8 mouse cellular contexts compared by ENCODE assay signal in the genomic region with DNA sequence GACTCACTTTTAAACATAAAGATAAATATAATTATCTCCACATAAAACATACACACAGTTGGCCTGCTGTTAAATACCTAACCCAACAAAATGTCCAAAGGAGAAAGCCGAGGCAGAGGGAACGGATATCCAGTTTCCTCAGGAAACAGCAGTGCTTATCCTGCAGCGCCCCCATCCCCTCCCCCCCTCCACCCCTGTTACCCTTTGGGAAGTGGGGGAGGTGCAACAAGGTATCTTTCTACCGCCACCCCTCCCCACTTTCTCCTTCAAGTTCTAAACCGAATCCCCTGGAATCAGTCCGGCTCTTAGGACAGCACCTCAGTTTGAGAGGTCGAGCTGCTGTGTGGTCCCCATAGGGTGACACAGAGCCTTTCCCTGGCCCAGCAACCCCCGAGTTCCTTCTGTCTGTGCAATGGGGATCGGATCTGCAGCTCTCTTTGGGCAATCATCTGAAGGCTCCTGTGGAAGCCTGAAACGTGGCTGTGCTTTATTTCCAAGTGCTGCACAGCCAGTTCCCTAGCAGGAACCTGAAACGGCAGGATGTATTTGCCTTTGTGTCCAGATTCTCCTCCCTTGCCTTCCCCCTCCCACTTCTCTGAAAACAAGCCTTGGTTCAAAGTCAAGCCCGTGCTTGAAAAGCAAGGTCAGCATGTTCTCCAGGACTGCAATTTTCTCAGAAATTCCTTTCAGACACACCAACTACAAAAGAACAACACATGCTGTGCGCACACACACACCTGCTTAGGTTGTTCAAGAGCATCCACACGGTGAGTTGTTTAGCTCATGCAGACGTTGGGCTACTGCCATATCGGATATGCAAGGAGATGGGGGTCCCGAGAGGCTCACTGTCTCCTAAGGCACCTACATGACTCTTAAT. TPM values are rescaled to one million over a fixed set of nuclear protein-coding genes. Genes with fewer than 3 reads are reported as not detected.
DNase-seq lines count a peak whose midpoint lies in the region; ATAC-seq and TF ChIP-seq lines count a peak whose summit lies in the region.

No protein-coding gene starts in this region.

- peak overlapping the region; percentile 23; the same call in 1 of the 2 replicates for H3K4me2 ChIP-seq in embryonic facial prominence, embryonic 12.5 days (replicated peaks)
- H3K4me2 ChIP-seq in kidney, embryonic 14.5 days (replicated peaks; ENCODE audit: low read depth, low read length): no peak overlapping the region
- no peak overlapping the region for H3K4me2 ChIP-seq in neural tube, embryonic 15.5 days

- H3K27ac ChIP-seq in left cerebral cortex, adult 2 months: peak overlapping the region; percentile 79
- peak overlapping the region; percentile 94 for H3K27ac ChIP-seq in embryonic facial prominence, embryonic 12.5 days
- H3K27ac ChIP-seq in kidney, embryonic 14.5 days (ENCODE audit: low read depth, low read length): peak overlapping the region; percentile 75
- H3K27ac ChIP-seq in neural tube, embryonic 15.5 days (replicated peaks): peak overlapping the region; percentile 24; the same call in 1 of the 2 replicates

- intact Hi-C loops in left cerebral cortex, adult 2 months (cut with DNase I): loop anchor here (5.0 kb wide), 2 partner anchors 92 to 187 kb away; no protein-coding TSS in a partner anchor
- intact Hi-C loops in left cerebral cortex, postnatal 14 days (cut with DNase I): loop anchor here (5.0 kb wide), 1 partner anchor 187 kb away; no protein-coding TSS in a partner anchor

- H3K4me1 ChIP-seq in embryonic facial prominence, embryonic 12.5 days: peaks cover 73% of the 10 kb centered on the region
- peaks cover 22% of the 10 kb centered on the region for H3K4me1 ChIP-seq in kidney, embryonic 14.5 days (ENCODE audit: control insufficient read depth, insufficient read depth, low read length)
- peaks cover 20% of the 10 kb centered on the region for H3K4me1 ChIP-seq in neural tube, embryonic 15.5 days

- no peak for TF ChIP-seq CTCF in left cerebral cortex, adult 2 months (IDR thresholded peaks at IDR 0.05)

- peak overlapping the region; percentile 32 for H3K9ac ChIP-seq in embryonic facial prominence, embryonic 12.5 days
- peak overlapping the region; percentile 28; the same call in 1 of the 2 replicates for H3K9ac ChIP-seq in kidney, embryonic 14.5 days (ENCODE audit: low read depth, low read length)
- no peak overlapping the region for H3K9ac ChIP-seq in neural tube, embryonic 15.5 days (replicated peaks)

- H3K27me3 ChIP-seq in embryonic facial prominence, embryonic 12.5 days: no peaks in the 10 kb centered on the region
- no peaks in the 10 kb centered on the region for H3K27me3 ChIP-seq in kidney, embryonic 14.5 days (ENCODE audit: control insufficient read depth, insufficient read depth, low read length)
- H3K27me3 ChIP-seq in neural tube, embryonic 15.5 days (replicated peaks): no peaks in the 10 kb centered on the region

- H3K36me3 ChIP-seq in embryonic facial prominence, embryonic 12.5 days: peaks cover 23% of the 10 kb centered on the region
- peaks cover 29% of the 10 kb centered on the region for H3K36me3 ChIP-seq in kidney, embryonic 14.5 days (ENCODE audit: control insufficient read depth, insufficient read depth, low read length)
- peaks cover 15% of the 10 kb centered on the region for H3K36me3 ChIP-seq in neural tube, embryonic 15.5 days

- no peaks in the 10 kb centered on the region for H3K9me3 ChIP-seq in embryonic facial prominence, embryonic 12.5 days
- no peaks in the 10 kb centered on the region for H3K9me3 ChIP-seq in kidney, embryonic 14.5 days (ENCODE audit: control insufficient read depth, low read length)
- no peaks in the 10 kb centered on the region for H3K9me3 ChIP-seq in neural tube, embryonic 15.5 days (replicated peaks)

- DNase-seq in left cerebral cortex, adult 2 months (ENCODE audit: extremely low spot score in 1 of 2, low spot score in 2 of 2): no peak
- no peak for DNase-seq in left cerebral cortex, postnatal 14 days (ENCODE audit: low spot score in 2 of 2)
- DNase-seq in frontal cortex, postnatal 10 days (ENCODE audit: low spot score in 2 of 2): no peak

- no peak overlapping the region for H3K4me3 ChIP-seq in left cerebral cortex, adult 2 months
- H3K4me3 ChIP-seq in embryonic facial prominence, embryonic 12.5 days: no peak overlapping the region
- no peak overlapping the region for H3K4me3 ChIP-seq in kidney, embryonic 14.5 days (ENCODE audit: low read length)
- no peak overlapping the region for H3K4me3 ChIP-seq in neural tube, embryonic 15.5 days (replicated peaks)

- WGBS in embryonic facial prominence, embryonic 12.5 days: 14% methylated on average over 17 of the region's 17 CpGs
- WGBS in kidney, embryonic 14.5 days: 32% methylated on average over 17 of the region's 17 CpGs
- 62% methylated on average over 17 of the region's 17 CpGs for WGBS in neural tube, embryonic 15.5 days

- ATAC-seq in embryonic facial prominence, embryonic 12.5 days (ENCODE audit: insufficient number of reproducible peaks, insufficient read depth, low FRiP score, low TSS enrichment): no peak
- peak; percentile 30; the same call in 1 of the 2 replicates for ATAC-seq in kidney, embryonic 14.5 days (ENCODE audit: low FRiP score, low TSS enrichment)
- peak; percentile 31; the same call in 1 of the 2 replicates for ATAC-seq in neural tube, embryonic 15.5 days (ENCODE audit: low FRiP score)
- ATAC-seq in inflammation-experienced regulatory T-cells, adult 6 months: no peak
- ATAC-seq in CD4-positive, CD25-positive, alpha-beta regulatory T cell, adult 4 months: no peak

RNA-seq across cellular contexts. Expression of a gene that starts 17.6 kb away (rescaled TPM):
- 10 to 100 TPM; 71.8 to 80.8 TPM for total RNA-seq in left cerebral cortex, adult 2 months (2021)
- 10 to 100 TPM; 72.3 to 79.3 TPM for total RNA-seq in left cerebral cortex, postnatal 14 days (2021)
- polyA plus RNA-seq in embryonic facial prominence, embryonic 12.5 days (2016; fragmentation: Nextera tagmentation; extraction: Ambion mirVana): 152 and 156 TPM in 2 replicates
- polyA plus RNA-seq in kidney, embryonic 14.5 days (2014; fragmentation: Nextera tagmentation; extraction: Ambion mirVana): 205 and 206 TPM in 2 replicates
- 130 and 140 TPM in 2 replicates for polyA plus RNA-seq in neural tube, embryonic 15.5 days (2015; fragmentation: Nextera tagmentation; extraction: Ambion mirVana)
- 100 to 1,000 TPM; 135 to 169 (median 150) TPM for polyA plus RNA-seq in inflammation-experienced regulatory T-cells, adult 6 months (2017; shearing (Covaris generic))
- 100 to 1,000 TPM; 123 to 134 TPM for polyA plus RNA-seq in CD4-positive, CD25-positive, alpha-beta regulatory T cell, adult 4 months (2017; shearing (Covaris generic))

RNA-seq across cellular contexts. Expression of a gene that starts 50.3 kb away (rescaled TPM):
- total RNA-seq in left cerebral cortex, adult 2 months (2021): 1 to 10 TPM; 3.5 to 3.6 TPM
- total RNA-seq in left cerebral cortex, postnatal 14 days (2021): 1 to 10 TPM; 3.0 to 7.5 TPM
- polyA plus RNA-seq in embryonic facial prominence, embryonic 12.5 days (2016; fragmentation: Nextera tagmentation; extraction: Ambion mirVana): 0.69 and 0.88 TPM in 2 replicates
- polyA plus RNA-seq in kidney, embryonic 14.5 days (2014; fragmentation: Nextera tagmentation; extraction: Ambion mirVana): 0.49 and 0.73 TPM in 2 replicates
- 2.7 and 3.4 TPM in 2 replicates for polyA plus RNA-seq in neural tube, embryonic 15.5 days (2015; fragmentation: Nextera tagmentation; extraction: Ambion mirVana)
- not detected for polyA plus RNA-seq in inflammation-experienced regulatory T-cells, adult 6 months (2017; shearing (Covaris generic))
- polyA plus RNA-seq in CD4-positive, CD25-positive, alpha-beta regulatory T cell, adult 4 months (2017; shearing (Covaris generic)): not detected

RNA-seq across cellular contexts. Expression of a gene that starts 50.5 kb away (rescaled TPM):
- 10 to 100 TPM; 20.6 to 21.1 TPM for total RNA-seq in left cerebral cortex, adult 2 months (2021)
- 10 to 100 TPM; 16.7 to 18.9 TPM for total RNA-seq in left cerebral cortex, postnatal 14 days (2021)
- polyA plus RNA-seq in embryonic facial prominence, embryonic 12.5 days (2016; fragmentation: Nextera tagmentation; extraction: Ambion mirVana): 35.4 and 41.1 TPM in 2 replicates
- 28.7 and 31.9 TPM in 2 replicates for polyA plus RNA-seq in kidney, embryonic 14.5 days (2014; fragmentation: Nextera tagmentation; extraction: Ambion mirVana)
- 18.8 and 22.7 TPM in 2 replicates for polyA plus RNA-seq in neural tube, embryonic 15.5 days (2015; fragmentation: Nextera tagmentation; extraction: Ambion mirVana)
- polyA plus RNA-seq in inflammation-experienced regulatory T-cells, adult 6 months (2017; shearing (Covaris generic)): 10 to 100 TPM; 52.1 to 54.4 (median 52.6) TPM
- polyA plus RNA-seq in CD4-positive, CD25-positive, alpha-beta regulatory T cell, adult 4 months (2017; shearing (Covaris generic)): 10 to 100 TPM; 53.9 to 62.2 TPM

Comparison
In these comparisons a context has a peak if more than half of its experiments do, and no peak if none do; other contexts are left out.
1. H3K27ac ChIP-seq: peak in every context shown above with its lines; median percentile 94 in embryonic facial prominence, embryonic 12.5 days; 79 in left cerebral cortex, adult 2 months; 75 in kidney, embryonic 14.5 days; 24 in neural tube, embryonic 15.5 days.
2. ATAC-seq: peak in kidney, embryonic 14.5 days (single experiment) and neural tube, embryonic 15.5 days (single experiment); none in embryonic facial prominence, embryonic 12.5 days (single experiment), inflammation-experienced regulatory T-cells, adult 6 months (single experiment) and CD4-positive, CD25-positive, alpha-beta regulatory T cell, adult 4 months (single experiment).